Mouse (Mus musculus): Measurements from ENCODE around the gene Zbtb8b.
"Not testable (repeated sequence)": the region's sequence is repeated elsewhere in the genome, so short reads cannot be mapped to it uniquely, and the experiment has no call there.

Gene Zbtb8b

GRCm38 (mm10) chr4:129415892-129416291 is 24.8 kb downstream of the Zbtb8b start:
- DNase-seq (ENCODE audit: low read depth): peak; percentile 25

- DNase-seq (ENCODE audit: low read depth): no peak
Measured at GRCm38 (mm10) chr4:129410991-129411390, 29.7 kb downstream of the Zbtb8b start.

GRCm38 (mm10) chr4:129410532-129410931 is 30.1 kb downstream of the Zbtb8b start:
- not testable (repeated sequence) for DNase-seq (ENCODE audit: low read depth)

- DNase-seq (ENCODE audit: low read depth): peak; percentile 74
Measured at GRCm38 (mm10) chr4:129406447-129406846, 34.2 kb downstream of the Zbtb8b start.

- no peak for DNase-seq (ENCODE audit: low read depth)
Measured at GRCm38 (mm10) chr4:129399813-129400212, 40.8 kb downstream of the Zbtb8b start.

GRCm38 (mm10) chr4:129396960-129397359 is 43.7 kb downstream of the Zbtb8b start:
- DNase-seq (ENCODE audit: low read depth): no peak

- no peak for DNase-seq (ENCODE audit: low read depth)
Measured at GRCm38 (mm10) chr4:129394089-129394870, 46.4 kb downstream of the Zbtb8b start.

GRCm38 (mm10) chr4:129390936-129391557 is 49.6 kb downstream of the Zbtb8b start:
- DNase-seq (ENCODE audit: low read depth): no peak

GRCm38 (mm10) chr4:129390216-129390743 is 50.4 kb downstream of the Zbtb8b start:
- no peak for DNase-seq (ENCODE audit: low read depth)

- DNase-seq (ENCODE audit: low read depth): no peak
Measured at GRCm38 (mm10) chr4:129388404-129388803, 52.2 kb downstream of the Zbtb8b start.

GRCm38 (mm10) chr4:129386989-129387388 is 53.7 kb downstream of the Zbtb8b start:
- no peak for DNase-seq (ENCODE audit: low read depth)

GRCm38 (mm10) chr4:129386269-129386946 is 54.2 kb downstream of the Zbtb8b start:
- no peak for DNase-seq (ENCODE audit: low read depth)

GRCm38 (mm10) chr4:129385685-129386084 is 55.0 kb downstream of the Zbtb8b start:
- DNase-seq (ENCODE audit: low read depth): no peak

GRCm38 (mm10) chr4:129384440-129384839 is 56.2 kb downstream of the Zbtb8b start:
- no peak for DNase-seq (ENCODE audit: low read depth)

GRCm38 (mm10) chr4:129383586-129383985 is 57.1 kb downstream of the Zbtb8b start:
- DNase-seq (ENCODE audit: low read depth): no peak

GRCm38 (mm10) chr4:129382488-129382887 is 58.2 kb downstream of the Zbtb8b start:
- DNase-seq (ENCODE audit: low read depth): no peak

- no peak for DNase-seq (ENCODE audit: low read depth)
Measured at GRCm38 (mm10) chr4:129382029-129382428, 58.6 kb downstream of the Zbtb8b start.

GRCm38 (mm10) chr4:129381148-129381547 is 59.5 kb downstream of the Zbtb8b start:
- no peak for DNase-seq (ENCODE audit: low read depth)

GRCm38 (mm10) chr4:129379805-129380204 is 60.8 kb downstream of the Zbtb8b start:
- no peak for DNase-seq (ENCODE audit: low read depth)

GRCm38 (mm10) chr4:129377601-129378390 is 62.9 kb downstream of the Zbtb8b start, which contains the start of gene Zbtb8a:
Zbtb8a (minus strand) TSS chr4:129378116.
- DNase-seq (ENCODE audit: low read depth): peak; percentile 70

- DNase-seq (ENCODE audit: low read depth): peak; percentile 69
Measured at GRCm38 (mm10) chr4:129376961-129377545, 63.6 kb downstream of the Zbtb8b start.
